Mouse (Mus musculus): ENCODE measurements around the gene Zfp992.
"Not testable (repeated sequence)": the region's sequence is repeated elsewhere in the genome, so short reads cannot be mapped to it uniquely, and the experiment has no call there.

GRCm38 (mm10) chr4:146491993-146492392 is 43.2 kb downstream of the Zfp992 start:
- not testable (repeated sequence) for TF ChIP-seq CTCF, EP300 (IDR thresholded peaks at IDR 0.05)

Measured in lung, postnatal 0 days (tissue).